Mouse (Mus musculus) ES-E14 (cell line): ENCODE measurements at regions not wholly inside any gene's neighbourhood (a gene's known extent, or its start where the extent isn't known, plus 50 kb on each side); places are given as distances from the start of the nearest gene placed in this dataset.

Experiments used
- DNase-seq: peaks from one replicate; pipeline ENCODE4 v3.0.0-alpha.2; 2013; ENCODE audit warnings: low read depth, low spot score
- H3K27ac ChIP-seq: 2 replicates; pipeline ENCODE4 v1.5.1; 2012; ENCODE audit warnings: low read depth, mild to moderate bottlenecking, low read length, moderate library complexity, mixed read lengths; ENCODE audit not compliant: poor library complexity, insufficient read depth, severe bottlenecking
- H3K36me3 ChIP-seq: 2 replicates; pipeline ENCODE4 v1.6.1; 2012; ENCODE audit warnings: mild to moderate bottlenecking, low read length, moderate library complexity, mixed read lengths; ENCODE audit not compliant: control insufficient read depth, poor library complexity, insufficient read depth, severe bottlenecking
- H3K4me1 ChIP-seq, 2 experiments: fragments of 150-350 bp in 1 of 2; sonication (generic) in 1 of 2; 2 replicates each; pipeline ENCODE4 v1.6.1; 2012; ENCODE audit warnings: low read length in 2 of 2, mild to moderate bottlenecking in 1 of 2, mixed read lengths in 1 of 2; ENCODE audit not compliant: control insufficient read depth in 2 of 2, insufficient read depth in 2 of 2, poor library complexity in 1 of 2
- H3K4me3 ChIP-seq, 2 experiments: fragments of 150-350 bp in 1 of 2; sonication (generic) in 1 of 2; 2 replicates each; pipeline ENCODE4 v1.5.1; 2012; ENCODE audit warnings: low read length in 2 of 2, low read depth in 1 of 2, mild to moderate bottlenecking in 1 of 2, mixed read lengths in 1 of 2; ENCODE audit not compliant: insufficient read depth in 1 of 2, poor library complexity in 1 of 2, severe bottlenecking in 1 of 2
- H3K9ac ChIP-seq: 2 replicates; pipeline ENCODE4 v1.6.1; 2012; ENCODE audit warnings: low read depth, mild to moderate bottlenecking, low read length, mixed read lengths; ENCODE audit not compliant: poor library complexity, insufficient read depth, severe bottlenecking
- H3K9me3 ChIP-seq: fragments of 150-350 bp; sonication (generic); 2 replicates; pipeline ENCODE4 v1.6.1; 2012; ENCODE audit warnings: low read depth, mild to moderate bottlenecking, low read length; ENCODE audit not compliant: control insufficient read depth, insufficient read depth
- CHD2 ChIP-seq: IDR thresholded peaks from 2 replicates; pipeline ENCODE4 v1.6.1; 2014; ENCODE audit warnings: mild to moderate bottlenecking, low read depth, low read length, inconsistent platforms
- HCFC1 ChIP-seq: IDR thresholded peaks from 2 replicates; pipeline ENCODE4 v1.6.1; 2012; ENCODE audit warnings: low read length, inconsistent platforms, borderline replicate concordance; ENCODE audit not compliant: insufficient read depth
- MAFK ChIP-seq: IDR thresholded peaks from 2 replicates; pipeline ENCODE4 v1.6.1; 2014; ENCODE audit warnings: mild to moderate bottlenecking, low read depth, low read length, inconsistent platforms; ENCODE audit not compliant: insufficient read depth
- ZC3H11A ChIP-seq: IDR thresholded peaks from 2 replicates; pipeline ENCODE4 v1.6.1; 2012; ENCODE audit warnings: low read depth, mild to moderate bottlenecking, inconsistent platforms, low read length, borderline replicate concordance
- ZNF384 ChIP-seq: IDR thresholded peaks from 2 replicates; pipeline ENCODE4 v1.6.1; 2012; ENCODE audit warnings: low read depth, low read length, inconsistent platforms
- in situ Hi-C, 2 experiments: fragments of 600-800 bp; cut with MboI; formaldehyde crosslinking; loops; one replicate each; pipeline ENCODE4 v1.15.1; 2025; ENCODE audit warnings: low sequenced_read_pairs in 2 of 2, inconsistent platforms in 1 of 2; ENCODE audit not compliant: unreplicated experiment in 2 of 2

DNA sequence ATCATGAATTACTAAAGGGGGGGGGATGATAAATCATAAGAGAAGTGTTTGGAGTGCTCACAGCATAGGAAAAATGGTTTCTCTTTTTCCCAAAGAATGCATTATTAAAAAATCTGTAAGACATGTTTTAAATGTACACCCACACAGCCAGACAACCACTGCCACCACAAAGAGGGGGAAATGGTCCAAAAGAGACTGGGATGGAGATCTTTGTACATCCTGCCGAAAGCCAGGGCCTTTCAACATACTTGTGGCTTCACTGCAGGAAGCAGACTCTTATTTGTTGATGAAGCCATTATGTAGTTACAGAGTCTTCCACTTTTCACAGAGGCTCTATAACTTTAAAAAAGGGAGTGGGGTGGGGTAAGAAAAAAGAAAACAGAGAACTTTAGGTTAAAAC, 96.8 kb upstream of the Epha3 start:
- no peak overlapping the region for H3K27ac ChIP-seq
- H3K9ac ChIP-seq: no peak overlapping the region
- H3K36me3 ChIP-seq: no peaks in the 10 kb centered on the region
- no peaks in the 10 kb centered on the region for H3K4me1 ChIP-seq
- DNase-seq: no peak
- in situ Hi-C loops: no loop called here
- no peaks in the 10 kb centered on the region for H3K9me3 ChIP-seq
- H3K4me3 ChIP-seq: no peak overlapping the region
- no peak for TF ChIP-seq MAFK
- no peak for TF ChIP-seq ZC3H11A
- TF ChIP-seq CHD2: no peak
- TF ChIP-seq ZNF384: no peak
- no peak for TF ChIP-seq HCFC1

- Histone ChIP-seq H3K27ac (no peak overlapping the region), H3K4me3 (no peak overlapping the region), H3K36me3 (no peaks in the 10 kb centered on the region), H3K9ac (no peak overlapping the region), H3K4me1 (no peaks in the 10 kb centered on the region), H3K9me3 (no peaks in the 10 kb centered on the region)
- in situ Hi-C loops: no loop called here
- TF ChIP-seq MAFK: no peak
- no peak for TF ChIP-seq CHD2
- no peak for TF ChIP-seq HCFC1
- TF ChIP-seq ZNF384: no peak
- DNase-seq: no peak
Measured at GRCm38 (mm10) chr16:63958154-63958553, 94.2 kb upstream of the Epha3 start.

- Histone ChIP-seq H3K9ac (no peak overlapping the region), H3K4me3 (no peak overlapping the region), H3K27ac (no peak overlapping the region), H3K9me3 (no peaks in the 10 kb centered on the region), H3K36me3 (no peaks in the 10 kb centered on the region), H3K4me1 (no peaks in the 10 kb centered on the region)
- in situ Hi-C loops: no loop called here
- TF ChIP-seq HCFC1: no peak
- no peak for TF ChIP-seq CHD2
- TF ChIP-seq ZNF384: no peak
- no peak for TF ChIP-seq MAFK
- no peak for TF ChIP-seq ZC3H11A
- DNase-seq: no peak
Measured at GRCm38 (mm10) chr16:63925195-63925594, 61.2 kb upstream of the Epha3 start.

GRCm38 (mm10) chr16:63921146-63921545, 57.2 kb upstream of the Epha3 start:
- no peaks in the 10 kb centered on the region for H3K36me3 ChIP-seq
- in situ Hi-C loops: no loop called here
- DNase-seq: no peak
- no peak overlapping the region for H3K4me3 ChIP-seq
- no peak overlapping the region for H3K27ac ChIP-seq
- TF ChIP-seq CHD2 (no peak), MAFK (no peak), ZNF384 (no peak), ZC3H11A (no peak), HCFC1 (no peak)
- no peaks in the 10 kb centered on the region for H3K4me1 ChIP-seq
- H3K9me3 ChIP-seq: no peaks in the 10 kb centered on the region
- H3K9ac ChIP-seq: no peak overlapping the region
